Comparison of ENCODE assay signal across 8 mouse cellular contexts in genomic region chr14:54108311-54109074, GRCm38 (mm10).
DNase-seq lines count a peak whose midpoint lies in the region; ATAC-seq and TF ChIP-seq lines count a peak whose summit lies in the region.

No protein-coding gene starts in this region.

- DNase-seq in liver, postnatal 0 days = peak; percentile 19
- no peak for DNase-seq in liver
- DNase-seq in adrenal gland, adult 2 months = peak; percentile 90
- peak; percentile 32 for DNase-seq in gastrocnemius, postnatal 14 days
- peak; percentile 84 to 87 for DNase-seq in kidney, adult 8-10 months
- no peak for DNase-seq in embryo, embryonic 10.5 days (ENCODE audit: low spot score)

- H3K27me3 ChIP-seq in liver, postnatal 0 days (ENCODE audit: insufficient read depth, low read length) = no peaks in the 10 kb centered on the region
- no peaks in the 10 kb centered on the region for H3K27me3 ChIP-seq in midbrain, embryonic 13.5 days
- peaks cover 7% of the 10 kb centered on the region; the same call in 1 of the 2 replicates for H3K27me3 ChIP-seq in liver, embryonic 12.5 days (replicated peaks)

- TF ChIP-seq EP300 in liver, postnatal 0 days (IDR thresholded peaks at IDR 0.05; ENCODE audit: low read depth) = 0 out of 2 replicates have a peak, but pooled peaks have one; percentile 9

- H3K4me2 ChIP-seq in liver, postnatal 0 days (ENCODE audit: low read depth, low read length) = no peak overlapping the region
- H3K4me2 ChIP-seq in midbrain, embryonic 13.5 days (replicated peaks) = no peak overlapping the region
- no peak overlapping the region for H3K4me2 ChIP-seq in liver, embryonic 12.5 days

- intact Hi-C loops in gastrocnemius, postnatal 14 days (cut with DNase I; ENCODE audit: low total_unique reads) = no loop called here

- no peak overlapping the region for H3K27ac ChIP-seq in liver, postnatal 0 days (ENCODE audit: low read depth)
- H3K27ac ChIP-seq in midbrain, embryonic 13.5 days = no peak overlapping the region
- no peak overlapping the region for H3K27ac ChIP-seq in liver, embryonic 12.5 days

- TF ChIP-seq CTCF in liver, postnatal 0 days (IDR thresholded peaks at IDR 0.05; ENCODE audit: low read depth) = no peak

- WGBS in liver, postnatal 0 days (ENCODE audit: insufficient replicate concordance) = 23% methylated on average over 9 of the region's 9 CpGs
- WGBS in midbrain, embryonic 13.5 days = 11% methylated on average over 9 of the region's 9 CpGs
- 15% methylated on average over 9 of the region's 9 CpGs for WGBS in liver, embryonic 12.5 days (ENCODE audit: insufficient replicate concordance)

- no peak for ATAC-seq in liver, postnatal 0 days
- peak; percentile 80 for ATAC-seq in midbrain, embryonic 13.5 days
- no peak for ATAC-seq in liver, embryonic 12.5 days

- no peak overlapping the region for H3K4me3 ChIP-seq in liver, postnatal 0 days (ENCODE audit: low read depth, low read length)
- H3K4me3 ChIP-seq in midbrain, embryonic 13.5 days (replicated peaks) = no peak overlapping the region
- H3K4me3 ChIP-seq in liver, embryonic 12.5 days = no peak overlapping the region

- no peaks in the 10 kb centered on the region for H3K36me3 ChIP-seq in liver, postnatal 0 days (replicated peaks; ENCODE audit: insufficient read depth, low read length)
- H3K36me3 ChIP-seq in midbrain, embryonic 13.5 days = no peaks in the 10 kb centered on the region
- no peaks in the 10 kb centered on the region for H3K36me3 ChIP-seq in liver, embryonic 12.5 days

- no peaks in the 10 kb centered on the region for H3K9me3 ChIP-seq in liver, postnatal 0 days (ENCODE audit: low read length)
- H3K9me3 ChIP-seq in midbrain, embryonic 13.5 days = no peaks in the 10 kb centered on the region
- no peaks in the 10 kb centered on the region for H3K9me3 ChIP-seq in liver, embryonic 12.5 days (replicated peaks)

- no peak overlapping the region for H3K9ac ChIP-seq in liver, postnatal 0 days (replicated peaks)
- H3K9ac ChIP-seq in midbrain, embryonic 13.5 days (replicated peaks) = no peak overlapping the region
- H3K9ac ChIP-seq in liver, embryonic 12.5 days = no peak overlapping the region

- H3K4me1 ChIP-seq in liver, postnatal 0 days (ENCODE audit: insufficient read depth) = no peaks in the 10 kb centered on the region
- peaks cover 16% of the 10 kb centered on the region for H3K4me1 ChIP-seq in midbrain, embryonic 13.5 days (replicated peaks)
- no peaks in the 10 kb centered on the region for H3K4me1 ChIP-seq in liver, embryonic 12.5 days

Comparison
In these comparisons a context has a peak if more than half of its experiments do, and no peak if none do; other contexts are left out.
1. DNase-seq: peak in liver, postnatal 0 days (single experiment), adrenal gland, adult 2 months (single experiment), gastrocnemius, postnatal 14 days (single experiment) and kidney, adult 8-10 months (2 of 2); none in liver (single experiment) and embryo, embryonic 10.5 days (single experiment).